In the genomic region with DNA sequence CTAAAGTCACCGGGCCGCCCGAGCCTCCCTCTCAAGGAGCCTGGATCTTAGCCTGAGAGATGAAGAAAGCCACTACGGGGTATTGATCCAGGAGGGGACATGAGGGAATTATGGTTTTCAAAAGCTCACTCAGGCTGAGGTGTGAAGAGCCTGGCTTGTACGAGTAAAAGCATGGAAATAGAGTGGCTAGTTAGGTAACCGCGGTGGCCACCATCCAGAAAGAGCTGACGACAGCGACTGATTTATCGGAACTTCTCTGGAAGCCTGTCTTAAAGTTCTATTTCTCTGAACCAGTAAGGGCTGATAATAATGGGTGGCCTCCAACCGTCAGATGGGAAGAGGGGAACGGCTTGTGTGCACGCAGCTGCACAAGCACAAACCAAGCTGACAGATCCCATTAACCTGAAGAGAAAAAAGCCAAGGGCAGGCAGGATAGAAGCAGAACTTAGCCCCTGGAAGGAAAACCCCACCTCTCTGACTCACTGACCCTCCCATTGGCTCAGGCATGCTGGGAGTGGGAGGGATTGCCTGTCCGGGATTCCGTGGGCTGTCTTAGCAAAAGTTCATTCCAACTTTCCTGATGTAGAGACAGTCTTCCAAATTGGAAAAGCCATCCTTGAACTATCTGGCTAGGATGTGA, we compare ENCODE assay signal across 22 mouse cellular contexts. TPM values are rescaled to one million over a fixed set of nuclear protein-coding genes. Genes with fewer than 3 reads are reported as not detected.
DNase-seq lines count a peak whose midpoint lies in the region; ATAC-seq and TF ChIP-seq lines count a peak whose summit lies in the region.
"Had no signal": no experiment of that assay in that cellular context is flagged by ENCODE, and none has a peak within 500 bp of the region (broad histone marks: within the 10 kb centered on the region; RNA-seq: fewer than 3 reads in every experiment).

No protein-coding gene starts in this region.

- H3K36me3 ChIP-seq in testis, adult 2 months (ENCODE audit: control insufficient read depth, insufficient read depth, low read length), result no peaks in the 10 kb centered on the region
- H3K36me3 ChIP-seq: embryonic facial prominence, embryonic 13.5 days; limb, embryonic 10.5 days; midbrain, embryonic 15.5 days had no signal

- peak overlapping the region; percentile 33 for H3K27ac ChIP-seq in testis, adult 2 months (ENCODE audit: control insufficient read depth, insufficient read depth, low read depth, low read length)
- H3K27ac ChIP-seq: embryonic facial prominence, embryonic 13.5 days; layer of hippocampus, adult 2 months; left cerebral cortex, adult 2 months; limb, embryonic 10.5 days; midbrain, embryonic 15.5 days had no signal

- peak; percentile 89 for DNase-seq in heart, adult 11 months
- DNase-seq in heart, postnatal 14 days, result no peak
- no peak for DNase-seq in testis, postnatal 10 days (ENCODE audit: low spot score)
- peak; percentile 46 for DNase-seq in adrenal gland, postnatal 10 days
- DNase-seq in retina, postnatal 1 day, result peak; percentile 83
- DNase-seq: B cell, adult 2 months; cerebellum, adult 11-12 months; cerebellum, postnatal 36 days; lung, adult 2 months; right cerebral cortex, postnatal 25 days; thymus, adult 18-20 months had no signal

- H3K4me3 ChIP-seq in testis, adult 2 months (ENCODE audit: control insufficient read depth, low read depth, low read length), result peak overlapping the region; percentile 82
- H3K4me3 ChIP-seq: embryonic facial prominence, embryonic 13.5 days; layer of hippocampus, adult 2 months; left cerebral cortex, adult 2 months; limb, embryonic 10.5 days; midbrain, embryonic 15.5 days had no signal

- intact Hi-C loops in heart, postnatal 14 days (cut with DNase I), result no loop called here

- peaks cover 11% of the 10 kb centered on the region for H3K4me1 ChIP-seq in testis, adult 2 months (ENCODE audit: control insufficient read depth, insufficient read depth, low read length)
- H3K4me1 ChIP-seq: embryonic facial prominence, embryonic 13.5 days; limb, embryonic 10.5 days; midbrain, embryonic 15.5 days had no signal

- no peak for TF ChIP-seq POLR2A in testis, adult 2 months (IDR thresholded peaks at IDR 0.05; ENCODE audit: control insufficient read depth, low read depth, low read length)

- TF ChIP-seq CTCF in testis, adult 2 months (IDR thresholded peaks at IDR 0.05; ENCODE audit: control insufficient read depth, insufficient read depth, insufficient replicate concordance, low read depth, low read length), result no peak

- H3K27me3 ChIP-seq in testis, adult 2 months (ENCODE audit: control insufficient read depth, insufficient read depth, low read length), result no peaks in the 10 kb centered on the region
- H3K27me3 ChIP-seq: embryonic facial prominence, embryonic 13.5 days; midbrain, embryonic 15.5 days had no signal

- ATAC-seq in frontal cortex, adult (ENCODE audit: low TSS enrichment), result no peak
- no peak for ATAC-seq in megakaryocyte, adult 5-6 weeks (ENCODE audit: poor library complexity, severe bottlenecking)
- ATAC-seq: activated CD4-positive, CD25-positive, alpha-beta regulatory T cell, adult 4 months; hindbrain, embryonic 16.5 days; intestine, postnatal 0 days; midbrain, embryonic 15.5 days had no signal

RNA-seq across cellular contexts. Expression of a gene that starts 48.8 kb away (rescaled TPM):
- total RNA-seq in heart, postnatal 14 days (2021), result 10 to 100 TPM; 98.1 to 99.2 TPM
- 57.4 and 58.6 TPM in 2 replicates for polyA plus RNA-seq in testis, adult 2 months (2012; rRNA removed)
- 1,000 to 10,000 TPM in 1 of 2 experiments, 100 to 1,000 TPM in 1; 658 to 1,673 TPM for total RNA-seq in adrenal gland, postnatal 10 days (2021)
- 9.5 and 12.1 TPM in 2 replicates for total RNA-seq in megakaryocyte, adult 5-6 weeks (2015)
- total RNA-seq in megakaryocyte, adult 5-6 weeks (2017), result 3.2 and 3.5 TPM in 2 replicates

Comparison
In these comparisons a context has a peak if more than half of its experiments do, and no peak if none do; other contexts are left out.
1. DNase-seq: peak in heart, adult 11 months (single experiment), adrenal gland, postnatal 10 days (single experiment) and retina, postnatal 1 day (single experiment); none in heart, postnatal 14 days (0 of 2) and testis, postnatal 10 days (single experiment).
2. RNA of a gene that starts 48.8 kb away (total RNA-seq): 658 to 1,673 TPM in adrenal gland, postnatal 10 days and 98.1 to 99.2 TPM in heart, postnatal 14 days; 3.2 to 12.1 TPM in megakaryocyte, adult 5-6 weeks; every median in the first group is over 4 times any median in the second.